Mouse (Mus musculus) thymus, postnatal 36 days (tissue): ENCODE measurements at regions not wholly inside any gene's neighbourhood (a gene's known extent, or its start where the extent isn't known, plus 50 kb on each side); places are given as distances from the start of the nearest gene placed in this dataset.

Experiments
- DNase-seq, 2 experiments: peaks; one replicate each; pipeline ENCODE4 v3.0.0; 2022; ENCODE audit warnings: mixed read lengths in 2 of 2

DNA sequence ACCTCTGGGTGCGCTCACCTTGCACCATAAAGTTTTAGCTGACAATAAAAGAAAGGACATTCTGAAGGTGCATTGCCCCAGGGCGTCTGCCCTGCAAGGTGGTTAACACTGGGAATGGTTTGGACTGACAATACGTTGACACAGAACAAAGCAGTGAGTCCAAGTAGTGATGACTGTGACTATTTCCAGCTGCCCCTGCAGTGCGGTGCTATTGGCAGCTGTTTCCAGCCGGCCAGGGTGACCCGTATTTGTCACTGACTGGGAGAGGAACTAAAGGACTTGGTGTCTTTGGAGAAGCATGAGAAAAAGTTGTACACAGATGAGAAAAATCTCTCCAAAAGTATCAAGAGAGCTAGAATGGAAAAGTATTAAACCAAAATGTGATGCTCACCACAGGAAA, 52.0 kb upstream of the Vtcn1 start:
- DNase-seq: no peak

DNA sequence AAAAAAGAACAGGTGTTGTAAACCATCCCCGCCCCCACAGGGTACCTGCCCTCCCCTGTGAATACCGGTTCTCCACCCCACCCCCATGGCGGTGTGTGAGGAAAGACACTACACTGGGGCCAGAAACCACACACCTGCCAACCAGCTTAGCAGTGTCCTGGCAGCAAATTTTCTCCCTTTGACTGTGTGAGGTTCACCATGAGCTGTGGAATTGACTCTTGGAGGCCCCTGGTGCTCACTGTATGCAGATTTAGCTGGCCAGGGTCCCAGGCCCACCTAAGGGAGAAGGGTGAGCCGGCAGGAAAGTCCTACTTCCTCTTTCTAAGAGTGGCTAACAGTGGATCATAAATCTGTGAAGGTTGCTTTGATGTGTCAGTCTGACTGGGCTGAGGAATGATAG, 53.9 kb upstream of the Vtcn1 start:
- peak; percentile 7 to 35 for DNase-seq

DNA sequence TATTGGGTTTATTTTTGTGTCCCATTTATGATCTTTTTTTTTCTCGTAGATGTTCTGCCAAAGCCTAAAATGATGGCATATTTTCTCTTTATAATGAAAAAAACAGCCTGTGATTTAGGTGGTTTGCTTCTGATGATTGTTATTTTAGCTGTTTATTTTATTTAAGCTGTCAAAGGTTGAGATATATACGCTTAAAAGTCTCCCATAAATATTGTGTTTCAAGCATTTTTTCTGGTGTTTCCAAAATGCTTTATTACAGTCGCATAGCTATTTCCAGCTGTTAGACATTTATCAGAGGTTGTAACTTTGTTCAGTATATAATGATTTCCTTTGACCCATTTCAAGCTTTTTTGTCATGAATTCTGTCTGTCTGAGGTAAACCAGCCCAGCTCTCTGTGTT, 54.4 kb upstream of the Vtcn1 start:
- DNase-seq: no peak

DNA sequence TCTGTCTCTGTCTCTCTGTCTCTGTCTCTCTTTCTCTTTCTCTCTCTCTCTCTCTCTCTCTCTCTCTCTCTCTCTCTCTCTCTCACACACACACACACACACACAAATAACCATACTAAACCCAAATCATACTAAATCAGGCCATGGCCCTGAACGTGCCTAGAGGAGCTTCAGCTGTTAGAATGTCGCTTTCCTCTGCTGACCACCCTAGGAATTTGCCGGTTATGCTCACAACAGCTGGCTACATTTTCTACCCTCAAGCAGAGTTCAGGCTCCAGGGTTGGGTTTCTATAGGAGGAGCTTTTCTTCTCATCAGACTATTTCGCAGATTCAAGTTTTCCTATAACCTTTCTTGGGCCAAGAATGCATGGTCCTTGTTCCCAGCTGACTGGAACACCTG, 56.1 kb upstream of the Vtcn1 start:
- DNase-seq: no peak

DNA sequence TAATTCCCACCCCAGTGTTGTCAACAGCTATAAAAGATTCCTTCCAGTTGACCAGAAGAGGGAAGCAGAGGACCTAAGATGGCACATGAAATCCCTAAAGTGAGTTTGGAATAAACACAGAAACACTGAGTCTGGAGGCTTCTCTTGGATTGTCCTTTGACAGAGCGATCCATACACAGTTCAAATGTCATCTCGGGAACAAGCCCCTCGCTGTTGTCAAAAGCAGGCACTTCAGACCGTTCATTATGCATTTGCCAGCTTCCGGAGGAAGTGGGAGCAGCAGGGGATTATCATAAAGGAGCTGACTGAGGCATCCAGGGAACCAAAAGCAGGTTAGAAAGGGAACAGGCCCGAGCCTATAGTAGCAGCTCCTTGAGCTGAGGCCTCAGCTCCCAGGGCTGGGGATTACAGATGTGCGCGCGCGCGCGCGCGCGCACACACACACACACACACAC, 57.1 kb upstream of the Vtcn1 start:
- DNase-seq: no peak

DNA sequence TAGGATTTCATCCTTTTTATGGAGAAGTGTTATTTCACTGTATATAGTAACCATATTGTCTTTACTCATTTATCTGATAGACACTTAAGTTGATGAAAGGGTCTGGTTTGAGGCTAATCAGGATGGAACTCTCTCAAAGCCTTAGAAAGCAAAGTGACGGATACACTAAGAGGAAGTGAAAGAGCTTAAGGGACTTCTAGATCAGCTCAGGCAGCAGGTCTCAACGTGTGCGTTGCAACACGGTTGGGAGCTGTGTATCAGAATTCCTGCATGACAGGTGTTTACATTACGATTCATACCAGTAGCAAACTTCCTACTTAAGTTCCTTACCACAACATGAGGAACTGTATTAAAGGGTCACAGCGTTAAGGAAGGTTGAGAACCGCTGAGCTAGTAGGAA, 59.9 kb upstream of the Vtcn1 start:
- DNase-seq: no peak

DNA sequence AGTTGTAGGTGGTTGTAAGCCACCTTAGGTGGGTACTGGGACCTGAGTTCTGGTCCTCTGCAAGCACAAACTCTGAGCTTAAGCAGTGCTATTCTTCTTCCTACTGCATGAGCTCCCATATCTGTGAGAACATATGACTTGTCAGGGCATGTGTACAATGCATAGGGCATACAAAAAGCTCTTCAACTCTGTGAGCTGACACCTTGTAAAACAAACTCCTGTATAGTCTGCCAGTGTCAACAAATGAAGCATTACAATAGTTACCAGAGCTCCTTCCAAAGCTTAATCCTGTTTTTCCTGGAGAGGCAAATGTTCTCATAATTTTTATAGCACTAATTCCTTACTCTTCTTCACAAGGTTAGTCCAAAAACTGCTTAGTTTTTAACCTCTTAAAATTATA, 62.4 kb upstream of the Vtcn1 start:
- DNase-seq: no peak

DNA sequence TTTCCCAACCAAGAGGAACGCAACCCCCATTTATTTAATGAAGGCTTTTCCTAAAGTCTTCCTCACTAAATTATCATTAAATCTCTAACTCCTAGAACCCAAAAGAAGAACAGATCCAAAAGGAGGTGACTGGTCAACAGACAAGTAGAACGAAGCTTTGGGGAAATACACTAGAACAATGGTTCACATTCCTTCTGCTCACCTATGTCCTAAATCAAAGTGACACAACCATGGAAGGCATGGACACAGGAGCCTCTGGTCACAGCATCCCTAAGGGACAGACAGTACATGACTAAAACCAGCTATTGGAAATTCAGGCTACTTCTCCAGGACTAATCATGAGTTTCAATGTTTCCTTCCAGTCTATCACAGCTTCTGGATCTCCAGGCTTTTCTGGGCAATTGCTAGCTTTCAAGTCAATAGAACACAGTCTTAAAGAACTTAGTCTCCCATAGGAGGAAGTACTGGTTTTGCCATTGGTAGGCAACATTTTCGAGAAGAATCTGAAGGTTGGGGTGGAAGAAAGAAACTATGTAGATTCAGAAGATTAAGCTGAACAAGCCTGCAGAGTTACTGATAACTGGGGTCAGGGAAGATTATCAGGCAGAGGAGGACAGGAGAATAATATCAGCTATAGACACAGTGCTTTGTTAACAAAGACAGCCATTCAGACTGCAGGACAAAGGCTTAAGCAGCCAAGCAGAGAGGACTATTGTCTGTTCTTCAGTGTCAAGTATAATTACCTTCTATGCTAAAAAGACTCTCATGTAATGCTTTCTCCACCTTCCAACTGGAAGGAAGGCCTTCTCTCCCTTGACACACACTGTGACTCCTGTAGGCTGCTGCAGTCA, 65.9 kb upstream of the Vtcn1 start:
- DNase-seq: no peak

DNA sequence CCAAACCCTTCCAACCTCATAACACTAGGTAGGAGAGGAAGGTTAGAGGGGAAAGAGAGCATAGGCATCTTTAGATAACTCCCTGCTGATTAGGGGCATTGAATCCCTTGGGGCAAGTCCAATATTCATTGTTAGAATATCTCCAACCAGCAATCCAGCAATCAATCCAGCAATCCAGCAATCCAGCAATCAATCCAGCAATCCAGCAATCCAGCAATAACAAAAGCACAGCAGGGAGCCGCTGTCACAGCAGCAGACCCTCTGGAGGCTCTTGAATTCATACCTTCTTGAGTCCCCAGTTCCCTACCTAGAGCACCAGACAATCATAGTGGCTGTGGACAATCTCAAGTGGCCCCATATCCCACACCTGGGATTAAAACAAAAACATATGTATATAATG, 69.4 kb upstream of the Man1a2 start:
- no peak for DNase-seq

DNA sequence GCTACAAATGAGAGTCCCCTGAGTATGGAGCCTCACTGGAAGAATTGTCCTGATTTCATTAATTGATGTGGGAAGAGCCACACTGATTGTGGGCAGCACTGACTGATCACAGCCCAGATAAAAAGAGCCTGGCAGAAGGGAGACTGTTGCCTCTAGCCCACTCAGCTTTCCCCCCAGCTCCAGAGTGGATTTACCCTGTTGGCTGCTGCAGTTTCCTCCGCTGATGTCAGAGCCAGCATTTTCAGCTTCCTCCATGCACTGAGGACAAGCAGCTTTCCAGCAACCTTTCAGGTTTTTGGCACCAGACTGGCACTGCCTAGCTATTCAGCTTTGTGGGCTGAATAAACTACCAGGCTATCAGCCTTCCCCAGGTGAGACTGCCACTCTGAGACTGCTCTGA, 65.9 kb upstream of the Man1a2 start:
- no peak for DNase-seq

DNA sequence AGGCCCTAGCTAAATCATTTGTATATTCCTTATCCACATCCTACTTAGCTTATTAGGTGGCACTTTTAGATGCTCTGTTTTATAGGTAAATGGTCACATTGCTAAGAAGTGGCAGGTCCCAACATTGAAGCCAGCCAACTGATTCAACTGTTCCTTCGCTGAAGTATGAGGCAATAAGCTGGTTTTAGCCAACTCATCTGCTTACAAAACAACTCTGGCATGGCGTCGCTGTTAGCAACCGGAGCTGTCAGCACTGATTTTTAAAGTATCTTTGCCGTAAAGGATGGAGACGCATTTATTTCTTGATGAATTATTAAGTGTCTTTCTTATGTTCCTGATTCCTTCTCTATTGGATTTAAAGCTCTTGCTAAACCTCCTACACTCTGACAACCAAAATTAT, 63.4 kb upstream of the Man1a2 start:
- no peak for DNase-seq

DNA sequence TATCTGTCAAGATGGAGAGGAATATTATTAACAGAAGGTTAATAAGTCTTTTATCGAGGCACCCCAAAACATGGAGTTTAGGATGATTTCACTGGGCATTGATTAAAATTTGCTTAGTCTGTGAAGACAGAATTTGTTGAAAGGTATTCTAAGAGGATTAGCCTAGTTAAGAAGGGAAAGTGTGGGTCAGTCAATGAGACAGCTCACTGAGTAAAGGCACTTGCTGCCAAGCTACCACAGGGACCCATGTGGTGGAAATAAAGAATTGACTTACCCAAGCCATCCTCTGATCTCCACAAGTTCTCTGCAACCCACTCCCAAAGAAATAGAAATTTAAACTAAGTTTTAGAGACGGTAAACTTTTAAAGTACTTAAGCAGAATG, 63.0 kb upstream of the Man1a2 start:
- no peak for DNase-seq

DNA sequence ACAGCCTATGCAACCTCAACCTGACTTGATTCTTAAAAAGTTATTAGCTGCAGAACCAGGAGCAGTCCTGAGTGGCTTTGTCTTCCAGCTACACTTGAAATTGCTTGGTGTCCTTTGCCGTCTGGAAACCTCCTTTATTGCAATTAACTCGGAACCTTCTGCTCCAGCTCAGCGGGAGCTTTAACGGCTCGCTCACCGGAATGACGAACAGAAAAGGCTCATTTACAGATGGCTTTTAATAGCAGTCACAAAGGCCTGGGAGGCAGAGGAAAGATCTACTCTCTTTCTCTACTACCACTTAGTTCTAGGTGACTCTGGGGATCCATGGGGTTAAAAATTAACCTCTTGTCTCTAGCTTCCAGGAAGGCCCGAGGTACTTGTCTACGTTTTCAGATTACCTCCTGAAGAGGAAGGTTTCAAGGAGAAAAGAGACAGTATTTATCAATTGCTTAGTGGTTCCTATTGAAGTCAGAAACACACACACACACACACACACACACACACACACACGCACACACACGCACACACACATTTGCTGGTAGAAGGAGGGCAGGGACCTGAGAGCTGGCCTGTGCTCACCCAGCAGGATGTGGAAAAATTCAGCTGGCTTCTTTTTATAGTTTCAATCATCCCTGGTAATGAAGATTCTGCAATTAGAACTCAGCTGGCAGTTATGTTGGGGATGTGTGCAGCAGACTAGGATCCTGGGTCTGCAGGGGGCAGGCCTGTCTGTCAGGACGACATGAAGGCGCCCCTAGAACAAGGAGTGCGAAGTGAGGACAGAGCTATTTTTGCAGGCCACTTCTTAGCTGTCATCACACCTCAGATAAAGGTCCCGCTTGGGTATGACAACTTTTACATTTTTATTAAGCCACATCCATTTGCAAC, 62.4 kb upstream of the Man1a2 start:
- DNase-seq: no peak

DNA sequence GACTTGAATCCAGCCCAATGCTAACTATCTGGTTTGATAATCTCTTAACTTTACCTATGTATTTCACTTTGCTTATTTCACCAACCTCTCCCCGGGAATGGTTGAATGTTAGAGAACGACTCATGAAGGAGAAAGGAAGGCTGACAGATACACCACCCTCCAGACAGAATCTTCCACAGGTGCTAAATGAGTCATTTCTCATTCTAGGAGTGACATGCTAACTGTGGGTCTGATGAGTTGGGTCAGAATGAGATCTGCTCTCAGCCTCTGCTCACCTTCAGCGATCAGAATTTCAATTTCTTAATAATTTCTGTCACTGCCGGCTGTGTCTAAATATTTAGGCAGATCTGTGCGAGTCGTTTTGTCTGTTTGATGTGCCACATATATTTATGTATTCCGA, 52.4 kb upstream of the Man1a2 start:
- DNase-seq: no peak

DNA sequence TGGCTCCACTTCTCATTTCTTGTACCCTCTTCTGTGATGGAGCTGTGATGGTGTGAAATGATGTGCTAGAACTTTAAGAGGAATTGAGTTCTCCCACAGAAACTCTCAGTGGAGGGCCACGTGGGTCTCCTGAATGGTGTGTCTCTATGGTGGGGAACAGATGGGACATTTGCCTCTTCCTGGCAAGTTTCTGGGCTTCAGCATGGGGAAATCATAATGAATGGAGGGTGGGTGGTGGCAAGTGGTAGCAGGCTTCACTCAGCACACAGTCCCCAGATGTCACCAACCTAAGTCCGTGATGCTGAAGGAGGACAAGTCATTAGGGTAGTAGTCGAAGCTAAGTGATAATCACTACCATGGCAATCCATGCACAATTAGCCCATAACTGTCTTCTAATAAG, 51.2 kb upstream of the Man1a2 start:
- no peak for DNase-seq
